In genomic region chr8:92505552-92506281, GRCm38 (mm10) we compare ENCODE assay signal across 16 mouse cellular contexts.
DNase-seq lines count a peak whose midpoint lies in the region; ATAC-seq and TF ChIP-seq lines count a peak whose summit lies in the region.
"Had no signal": no experiment of that assay in that cellular context is flagged by ENCODE, and none has a peak within 500 bp of the region (broad histone marks: within the 10 kb centered on the region; RNA-seq: fewer than 3 reads in every experiment).

No protein-coding gene starts in this region.

- H3K36me3 ChIP-seq in stomach, embryonic 16.5 days (ENCODE audit: control insufficient read depth, insufficient read depth, low read length) = no peaks in the 10 kb centered on the region
- H3K36me3 ChIP-seq in stomach, postnatal 0 days (ENCODE audit: control insufficient read depth, insufficient read depth, low read length) = no peaks in the 10 kb centered on the region
- H3K36me3 ChIP-seq in hindbrain, embryonic 10.5 days = no peaks in the 10 kb centered on the region
- H3K36me3 ChIP-seq: forebrain, embryonic 15.5 days; liver, embryonic 15.5 days; midbrain, embryonic 15.5 days had no signal

- no peak overlapping the region for H3K4me2 ChIP-seq in stomach, embryonic 16.5 days (ENCODE audit: low read depth, low read length)
- H3K4me2 ChIP-seq in stomach, postnatal 0 days (replicated peaks; ENCODE audit: low read depth) = no peak overlapping the region
- H3K4me2 ChIP-seq: forebrain, embryonic 15.5 days; hindbrain, embryonic 14.5 days; liver, embryonic 15.5 days; midbrain, embryonic 15.5 days had no signal

- no peaks in the 10 kb centered on the region for H3K9me3 ChIP-seq in stomach, embryonic 16.5 days (replicated peaks; ENCODE audit: control insufficient read depth, low read length)
- no peaks in the 10 kb centered on the region for H3K9me3 ChIP-seq in stomach, postnatal 0 days (ENCODE audit: control insufficient read depth, low read length)
- no peaks in the 10 kb centered on the region for H3K9me3 ChIP-seq in hindbrain, embryonic 10.5 days
- H3K9me3 ChIP-seq: forebrain, embryonic 15.5 days; liver, embryonic 15.5 days; midbrain, embryonic 15.5 days had no signal

- H3K4me3 ChIP-seq in stomach, embryonic 16.5 days (replicated peaks; ENCODE audit: low read length) = no peak overlapping the region
- H3K4me3 ChIP-seq in stomach, postnatal 0 days (ENCODE audit: low read depth, low read length) = no peak overlapping the region
- H3K4me3 ChIP-seq in hindbrain, embryonic 10.5 days = no peak overlapping the region
- H3K4me3 ChIP-seq: erythroblast, embryonic 14.5 days; forebrain, embryonic 15.5 days; liver, embryonic 15.5 days; megakaryocyte, embryonic 14.5 days; midbrain, embryonic 15.5 days had no signal

- WGBS in stomach, embryonic 16.5 days = 35% methylated on average over 7 of the region's 7 CpGs
- whole genome bisulfite sequencing in stomach, postnatal 0 days = 31% methylated on average over 7 of the region's 7 CpGs
- WGBS in hindbrain, embryonic 10.5 days = 63% methylated on average over 7 of the region's 7 CpGs

- DNase-seq in cerebellum, postnatal 10 days = peak; percentile 32 to 48
- no peak for DNase-seq in cerebellum, adult 11 months
- DNase-seq in kidney, postnatal 14 days = peak; percentile 7
- no peak for DNase-seq in kidney, adult 8-10 months
- no peak for DNase-seq in stomach, postnatal 0 days (ENCODE audit: low spot score)
- DNase-seq in hindbrain, embryonic 10.5 days (ENCODE audit: low spot score) = no peak
- no peak for DNase-seq in cerebellum, postnatal 36 days
- DNase-seq: adrenal gland, adult 2 months; cerebellum, adult 8-10 months had no signal

- no peak for TF ChIP-seq CTCF in stomach, postnatal 0 days (IDR thresholded peaks at IDR 0.05; ENCODE audit: low read depth)

- no peak overlapping the region for H3K27ac ChIP-seq in stomach, embryonic 16.5 days (ENCODE audit: low read length)
- H3K27ac ChIP-seq in stomach, postnatal 0 days (replicated peaks) = no peak overlapping the region
- H3K27ac ChIP-seq in hindbrain, embryonic 10.5 days = no peak overlapping the region
- H3K27ac ChIP-seq: forebrain, embryonic 15.5 days; hindbrain, embryonic 14.5 days; liver, embryonic 15.5 days; midbrain, embryonic 15.5 days had no signal

- ATAC-seq in stomach, embryonic 16.5 days (ENCODE audit: insufficient read depth, low FRiP score) = 0 out of 2 replicates have a peak, but pooled peaks have one; percentile 34
- ATAC-seq in stomach, postnatal 0 days (ENCODE audit: low FRiP score, low TSS enrichment) = no peak
- ATAC-seq: forebrain, embryonic 15.5 days; midbrain, embryonic 15.5 days had no signal

- no peak overlapping the region for H3K9ac ChIP-seq in stomach, embryonic 16.5 days (ENCODE audit: low read length)
- no peak overlapping the region for H3K9ac ChIP-seq in stomach, postnatal 0 days (ENCODE audit: low read length)
- H3K9ac ChIP-seq: forebrain, embryonic 15.5 days; hindbrain, embryonic 14.5 days; liver, embryonic 15.5 days; midbrain, embryonic 15.5 days had no signal

- TF ChIP-seq EP300 in stomach, postnatal 0 days (optimal IDR thresholded peaks at IDR 0.05) = no peak

- no peaks in the 10 kb centered on the region for H3K4me1 ChIP-seq in stomach, embryonic 16.5 days (ENCODE audit: control insufficient read depth, insufficient read depth, low read length)
- no peaks in the 10 kb centered on the region for H3K4me1 ChIP-seq in stomach, postnatal 0 days (replicated peaks; ENCODE audit: control insufficient read depth, insufficient read depth)
- H3K4me1 ChIP-seq in hindbrain, embryonic 10.5 days (replicated peaks) = peaks cover 12% of the 10 kb centered on the region
- H3K4me1 ChIP-seq: liver, embryonic 15.5 days; midbrain, embryonic 15.5 days had no signal

- no peaks in the 10 kb centered on the region for H3K27me3 ChIP-seq in stomach, embryonic 16.5 days (ENCODE audit: control insufficient read depth, insufficient read depth, low read length)
- H3K27me3 ChIP-seq in stomach, postnatal 0 days (ENCODE audit: control insufficient read depth, insufficient read depth, low read length) = no peaks in the 10 kb centered on the region
- no peaks in the 10 kb centered on the region for H3K27me3 ChIP-seq in hindbrain, embryonic 10.5 days (ENCODE audit: insufficient read depth, poor library complexity, severe bottlenecking)
- H3K27me3 ChIP-seq: forebrain, embryonic 15.5 days; liver, embryonic 15.5 days; megakaryocyte, embryonic 14.5 days; midbrain, embryonic 15.5 days had no signal

Comparison
In these comparisons a context has a peak if more than half of its experiments do, and no peak if none do; other contexts are left out.
1. DNase-seq: peak in cerebellum, postnatal 10 days (2 of 2) and kidney, postnatal 14 days (single experiment); none in cerebellum, adult 11 months (single experiment), kidney, adult 8-10 months (0 of 2), stomach, postnatal 0 days (single experiment), hindbrain, embryonic 10.5 days (single experiment) and cerebellum, postnatal 36 days (0 of 2).